Mouse (Mus musculus): Measurements from ENCODE around the gene Rnh1.

DNA sequence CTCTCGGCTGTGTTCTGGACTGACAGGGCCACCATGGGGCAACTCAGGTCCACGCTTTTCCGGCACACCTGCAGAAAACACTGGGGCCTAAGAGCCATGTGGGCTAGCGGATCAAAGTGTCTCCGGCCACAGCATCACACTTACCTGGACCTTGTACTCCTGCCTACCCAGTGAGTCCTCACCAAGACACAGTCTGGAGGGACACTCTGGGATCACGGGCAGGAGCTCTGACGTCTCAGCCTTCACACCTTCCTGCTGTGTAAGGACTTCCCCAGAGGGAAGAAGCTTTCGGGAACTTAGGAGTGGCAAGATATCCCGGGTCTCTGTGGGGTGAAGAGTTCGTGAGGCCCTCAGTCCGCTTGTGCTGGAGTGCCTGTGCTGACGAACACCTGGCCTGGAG, 37.5 kb upstream of the Rnh1 start:
- TF ChIP-seq POLR2A (IDR thresholded peaks at IDR 0.05; ENCODE audit: borderline replicate concordance, extremely low read depth, insufficient read depth, insufficient read length, poor library complexity, severe bottlenecking) (no peak), CTCF (IDR thresholded peaks at IDR 0.05; ENCODE audit: borderline replicate concordance, extremely low read depth, insufficient read depth, insufficient read length) (no peak)
